Mouse (Mus musculus): ENCODE measurements around the gene Sh3bgrl3.

DNA sequence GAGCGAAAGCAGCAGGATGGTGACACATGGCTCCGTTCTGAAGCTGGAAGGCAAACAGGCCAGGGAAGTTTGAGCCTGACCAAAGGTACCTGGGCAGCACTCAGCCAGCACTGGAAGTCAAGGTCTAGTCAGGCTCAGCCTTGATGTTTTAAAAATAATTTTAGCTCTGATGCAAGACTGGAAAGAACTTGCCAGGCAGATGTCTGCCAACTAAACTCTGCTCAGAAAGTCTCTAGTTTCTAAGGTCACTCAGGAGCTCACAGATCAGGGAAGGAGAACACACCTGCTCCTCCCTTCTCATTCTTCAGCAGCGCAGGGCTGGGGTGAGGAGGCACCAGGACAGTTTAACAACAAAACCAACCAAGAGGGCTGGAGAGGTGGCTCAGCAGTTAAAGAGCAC lies 25.8 kb upstream of the Sh3bgrl3 start:
- TF ChIP-seq MAX (IDR thresholded peaks at IDR 0.05; ENCODE audit: low read length) (no peak), TCF12 (IDR thresholded peaks at IDR 0.05; ENCODE audit: low read depth, low read length) (no peak), ZMIZ1 (IDR thresholded peaks at IDR 0.05; ENCODE audit: low read depth, low read length) (no peak), CTCF (conservative IDR thresholded peaks at IDR 0.05 in 1 of 2, IDR thresholded peaks at IDR 0.05 in 1 of 2; ENCODE audit: low read depth in 2 of 2, low read length in 2 of 2) (no peak), CHD1 (IDR thresholded peaks at IDR 0.05; ENCODE audit: low read depth, low read length) (no peak), POLR2AphosphoS2 (IDR thresholded peaks at IDR 0.05; ENCODE audit: low read depth, low read length) (no peak), POLR2A (IDR thresholded peaks at IDR 0.05; ENCODE audit: low read depth, low read length) (no peak), MAFK (IDR thresholded peaks at IDR 0.05; ENCODE audit: insufficient replicate concordance, low read length) (no peak), ZNF384 (IDR thresholded peaks at IDR 0.05; ENCODE audit: low read depth, low read length) (no peak), ETS1 (conservative IDR thresholded peaks at IDR 0.05; ENCODE audit: low read depth, low read length) (no peak), CHD2 (IDR thresholded peaks at IDR 0.05; ENCODE audit: low read length) (no peak), KAT2A (IDR thresholded peaks at IDR 0.05; ENCODE audit: insufficient replicate concordance, low read length) (no peak), JUND (conservative IDR thresholded peaks at IDR 0.05; ENCODE audit: low read depth, low read length) (no peak), MAZ (IDR thresholded peaks at IDR 0.05; ENCODE audit: low read depth, low read length) (no peak)

All from CH12.LX (cell line).